Mouse (Mus musculus) kidney, adult 2 months (tissue): ENCODE results near the gene Gm13278.

Experiments used
- CTCF ChIP-seq: fragments of 200-500 bp; conservative IDR thresholded peaks from 2 replicates; pipeline ENCODE4 v1.5.1; 2011; ENCODE audit warnings: low read depth, mild to moderate bottlenecking, control low read depth, low read length, moderate library complexity, mixed read lengths; ENCODE audit not compliant: insufficient read depth, insufficient read length
- POLR2A ChIP-seq: fragments of 200-500 bp; IDR thresholded peaks from one replicate; pipeline ENCODE4 v1.6.1; 2011; ENCODE audit warnings: low read depth, low read length, control low read depth

- TF ChIP-seq CTCF (no peak), POLR2A (no peak)
Observed at GRCm38 (mm10) chr4:88815928-88816327, 24.6 kb downstream of the Gm13278 start, which contains the start of gene Ifna7.
